Mouse (Mus musculus) cerebellum, postnatal 4 days (tissue): ENCODE measurements around the gene Atp6ap1.

ENCODE experiments used
- DNase-seq, 2 experiments: peaks; one replicate each; pipeline ENCODE4 v3.0.0; 2022; ENCODE audit warnings: low spot score in 2 of 2, mixed read lengths in 1 of 2

The Atp6ap1 gene

DNA sequence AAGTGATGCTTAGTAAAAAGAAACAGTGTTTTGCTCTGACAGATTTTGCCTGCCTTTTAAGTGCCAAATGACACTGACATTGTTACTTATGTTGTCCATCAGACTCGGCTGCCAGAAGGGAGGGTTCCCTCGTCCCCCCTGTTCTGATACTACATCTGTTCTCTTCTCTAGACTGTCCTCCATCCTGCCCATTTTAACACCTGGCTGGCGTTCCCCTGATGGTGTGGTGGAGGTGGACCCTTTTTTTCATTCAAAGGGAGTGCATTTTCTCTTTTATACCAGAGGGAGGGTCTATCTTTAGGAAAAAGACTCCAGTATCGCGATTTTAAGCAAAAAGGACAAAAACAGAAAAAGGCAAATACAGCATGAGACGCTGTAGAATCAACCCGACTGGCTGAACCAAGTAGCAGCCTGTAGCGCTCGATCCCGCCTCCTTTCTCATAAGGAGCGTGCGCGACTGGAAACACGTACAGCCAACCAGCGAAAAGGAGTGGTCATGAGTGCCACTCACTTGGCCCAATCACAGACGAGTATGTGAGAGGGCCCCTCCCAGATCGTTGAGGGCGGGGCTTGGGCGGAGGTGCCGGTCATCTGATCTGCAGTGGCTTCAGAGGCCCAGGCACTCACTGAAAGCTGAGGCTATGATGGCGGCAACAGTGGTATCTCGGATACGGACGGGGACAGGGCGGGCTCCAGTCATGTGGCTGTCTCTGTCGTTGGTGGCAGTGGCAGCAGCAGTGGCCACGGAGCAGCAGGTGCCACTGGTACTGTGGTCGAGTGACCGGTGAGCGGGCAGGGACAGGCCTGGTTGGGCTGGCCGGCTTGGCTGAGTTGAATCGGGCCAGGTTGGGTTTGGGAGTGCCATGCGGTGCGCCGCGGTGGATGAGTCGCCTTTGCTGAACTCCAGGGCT is at the start of gene Atp6ap1:
Gene Atp6ap1 (plus strand): TSS at position 560 of the 911 bp plus-strand sequence.
- DNase-seq: peak; percentile 78 to 91

DNA sequence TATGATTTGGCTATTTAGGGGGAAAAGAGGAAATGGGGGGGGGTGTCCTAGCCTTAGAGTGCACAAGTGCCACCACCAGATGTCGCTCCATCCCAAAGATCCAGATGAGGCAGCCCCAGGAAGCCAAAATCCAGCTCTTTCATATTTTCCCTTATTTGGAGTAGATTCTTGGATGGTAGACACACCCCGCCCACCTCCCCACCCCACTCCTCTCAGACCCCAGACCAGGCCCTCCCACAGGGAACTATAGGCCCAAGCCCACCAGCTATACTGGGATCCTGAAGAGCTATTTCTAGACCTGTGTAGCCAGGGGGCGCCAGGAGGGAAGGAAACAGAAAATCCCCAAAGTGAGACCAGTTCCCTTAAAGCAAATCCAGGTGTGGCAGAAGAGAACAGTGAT is 48.2 kb upstream of the Atp6ap1 start:
- peak in 1 of 2 experiments; percentile 63 for DNase-seq

DNA sequence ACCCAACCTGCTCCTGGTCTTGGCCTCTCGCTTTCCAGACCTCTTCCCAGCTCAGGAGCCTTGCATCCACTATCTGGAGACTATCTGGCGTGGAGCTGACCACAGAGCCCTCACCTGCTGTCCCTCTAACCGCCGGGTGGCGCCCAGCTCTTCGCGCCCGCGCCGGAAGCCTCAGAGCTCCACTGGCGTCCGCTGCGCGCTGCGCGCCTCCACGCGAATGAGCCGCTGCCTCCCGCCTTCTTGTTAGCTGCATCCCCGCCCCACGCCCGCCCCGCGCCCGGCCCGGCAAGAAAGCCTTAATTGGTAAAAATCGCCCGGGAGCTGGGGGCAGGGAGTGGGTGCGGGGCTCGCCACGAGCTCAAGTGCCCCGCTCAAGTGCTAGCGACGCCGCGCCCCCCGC is 47.3 kb upstream of the Atp6ap1 start, which contains the start of gene Flna:
Gene Flna (minus strand): TSS at position 206 of the 400 bp plus-strand sequence.
- DNase-seq: peak in 1 of 2 experiments; percentile 63

DNA sequence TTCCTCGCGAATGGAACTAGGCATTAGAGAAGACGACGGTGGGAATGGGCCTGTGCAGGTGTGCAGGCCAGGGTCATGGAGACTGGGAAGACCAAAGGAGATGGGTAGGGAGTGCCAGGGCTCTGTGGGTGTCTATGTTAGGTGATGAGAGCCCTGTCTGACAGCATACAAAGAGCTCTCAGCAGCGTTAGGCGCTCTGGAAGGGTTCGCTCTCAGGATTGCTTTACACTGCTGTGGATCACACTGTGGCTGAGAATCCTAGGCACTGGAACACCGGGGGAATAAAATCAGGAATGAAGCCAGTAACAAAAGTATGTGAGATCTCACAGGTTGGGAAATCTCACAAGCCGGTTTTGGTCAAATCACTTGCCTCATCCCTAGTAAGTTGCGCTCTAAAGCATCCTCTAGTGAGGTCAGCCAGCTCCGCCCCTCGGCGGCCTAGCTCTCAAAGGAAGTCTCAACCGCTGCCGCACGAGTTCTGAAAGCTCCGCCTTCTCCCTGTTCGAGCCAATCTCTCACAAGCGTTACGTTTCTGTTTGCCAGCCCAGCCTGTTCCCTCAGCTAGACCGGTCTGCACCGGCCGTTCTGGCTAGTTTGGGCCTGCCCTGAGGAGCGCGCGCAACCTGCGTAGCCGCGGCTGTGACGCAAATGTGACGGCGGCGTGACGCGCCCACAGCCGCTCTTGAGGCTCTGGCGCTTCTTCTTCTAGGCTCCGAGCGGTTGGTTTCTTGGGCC is 42.6 kb upstream of the Atp6ap1 start, which contains the start of gene Emd:
Gene Emd (plus strand): TSS at position 535 of the 735 bp plus-strand sequence.
- DNase-seq: peak; percentile 53 to 80

- no peak for DNase-seq
These were observed 41.9 kb upstream of the Atp6ap1 start for GRCm38 (mm10) chrX:74254888-74255565.

GRCm38 (mm10) chrX:74257746-74258145 is 39.2 kb upstream of the Atp6ap1 start:
- DNase-seq: no peak

- no peak for DNase-seq
These were observed 27.2 kb upstream of the Atp6ap1 start for GRCm38 (mm10) chrX:74269736-74270061.

DNA sequence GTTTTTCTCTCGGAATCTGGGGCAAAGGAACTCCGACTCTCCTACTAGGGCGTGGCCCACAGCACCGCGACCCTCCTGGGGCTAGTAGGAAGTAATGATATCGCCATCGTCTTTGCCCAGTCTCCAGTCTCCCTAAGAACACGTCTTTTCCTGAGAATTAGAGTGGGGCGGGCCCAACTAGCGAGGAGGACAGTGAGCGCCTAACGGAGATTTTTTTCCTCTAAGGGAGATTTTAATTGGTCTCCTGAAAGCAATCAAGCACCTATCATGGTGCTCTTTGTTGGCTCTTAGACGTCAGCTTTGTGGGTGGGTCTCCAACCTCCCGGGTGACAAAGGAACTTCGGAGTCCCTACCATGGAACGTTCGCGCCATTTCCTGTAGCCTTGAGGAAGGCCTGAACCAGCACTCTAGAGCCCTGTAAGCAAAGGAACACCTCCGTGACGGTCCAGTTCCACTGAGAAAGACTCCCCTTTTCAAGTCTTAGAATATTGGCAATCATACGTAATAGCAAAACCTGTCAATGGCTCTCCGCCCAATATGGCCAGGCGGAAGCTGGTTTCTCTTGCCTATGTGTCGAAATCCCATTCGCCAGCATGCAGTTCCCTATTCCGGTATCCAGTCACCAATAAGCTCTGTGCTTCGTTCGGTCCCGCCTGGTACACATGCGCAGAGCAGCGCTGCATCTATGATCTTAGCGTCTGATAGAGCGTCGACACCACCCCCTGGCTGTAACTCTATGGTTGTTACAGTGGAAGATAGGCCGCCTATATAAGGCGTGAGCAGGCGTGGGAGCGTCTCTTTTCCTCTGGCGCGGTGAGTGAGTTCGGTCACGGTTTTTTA is 26.6 kb upstream of the Atp6ap1 start, which contains the start of gene Rpl10:
Gene Rpl10 (plus strand): TSS at position 751 of the 840 bp plus-strand sequence.
- peak; percentile 57 to 80 for DNase-seq

- DNase-seq: no peak
These were observed 25.9 kb upstream of the Atp6ap1 start for GRCm38 (mm10) chrX:74270902-74271551.

DNA sequence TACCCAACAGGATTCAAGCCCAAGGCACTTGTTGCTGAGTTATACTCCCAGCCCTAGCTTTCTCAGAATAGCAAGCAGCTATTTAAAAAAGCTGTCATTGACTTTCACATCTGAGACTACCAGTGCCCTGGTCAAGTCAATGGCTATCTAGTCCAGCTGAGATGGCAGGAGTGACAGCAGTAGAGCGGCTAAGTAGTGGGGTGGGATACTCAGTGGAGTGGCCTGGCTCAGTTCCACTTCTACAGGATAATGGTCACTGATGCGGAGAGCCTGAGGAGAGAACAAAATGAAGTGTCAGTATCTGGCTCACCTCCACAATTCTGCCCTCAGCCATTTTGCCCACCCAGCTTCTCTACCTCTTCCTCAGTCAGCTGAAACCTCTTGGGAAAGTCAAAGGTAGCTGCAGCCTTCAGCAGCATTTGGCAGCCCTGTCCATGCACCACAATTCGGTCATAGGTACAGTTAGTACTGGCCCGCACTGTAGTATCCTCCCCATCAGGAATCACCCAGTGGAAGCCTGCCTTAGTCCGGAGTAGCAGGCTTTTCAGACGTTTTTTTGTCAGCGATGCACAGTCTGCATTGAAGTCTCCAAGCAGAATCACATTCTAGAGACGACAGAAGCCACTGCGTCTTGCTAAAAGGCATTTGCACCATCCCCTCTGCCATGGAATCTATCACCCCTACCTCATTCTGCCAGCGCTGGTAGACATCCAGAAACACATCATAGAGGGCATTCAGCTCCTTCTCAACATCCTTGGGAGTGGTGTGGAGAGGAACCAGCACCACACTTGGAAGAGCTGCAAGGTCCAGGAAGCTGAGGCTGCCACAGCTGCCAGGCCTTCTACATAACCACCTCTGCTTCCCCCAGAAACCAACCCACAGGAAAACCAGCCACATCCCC is 23.2 kb upstream of the Atp6ap1 start:
- no peak for DNase-seq

- DNase-seq: no peak
These were observed 19.0 kb upstream of the Atp6ap1 start for GRCm38 (mm10) chrX:74277916-74278315.

GRCm38 (mm10) chrX:74281041-74281731 is 15.7 kb upstream of the Atp6ap1 start:
- no peak for DNase-seq

DNA sequence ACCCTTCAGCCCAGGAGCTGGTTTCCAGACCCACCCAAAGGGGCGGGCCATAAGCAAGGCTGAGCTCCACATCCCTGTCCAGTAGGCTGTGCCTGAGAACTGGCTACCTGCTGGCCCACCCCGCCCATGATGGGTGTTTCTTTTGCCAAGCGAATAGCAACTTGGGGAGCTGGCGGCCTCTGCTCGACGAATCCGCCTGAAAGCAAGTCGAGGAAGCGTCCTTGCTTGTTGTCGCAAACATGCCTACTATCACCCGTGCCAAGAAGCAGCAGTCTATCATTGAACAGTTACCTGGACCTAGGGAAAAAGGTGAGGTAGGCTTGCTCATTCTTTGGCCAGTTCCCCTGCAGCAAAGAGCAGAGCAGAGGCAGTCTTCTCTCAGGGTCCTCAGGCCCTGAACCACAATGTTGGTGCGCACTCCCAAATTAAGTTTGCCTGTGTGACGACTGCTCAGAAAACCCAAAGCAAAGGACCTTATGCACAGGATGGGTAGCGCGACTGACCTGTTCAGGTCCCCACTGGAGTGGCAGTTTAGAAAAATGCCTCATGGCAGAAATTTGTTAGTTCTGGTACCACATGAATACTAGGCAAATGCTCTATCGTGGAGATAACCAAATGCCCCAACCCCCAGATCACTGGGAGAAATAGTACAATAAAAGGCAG is 15.0 kb upstream of the Atp6ap1 start, which contains the start of the genes Taz and Dnase1l1:
Gene Taz (plus strand): TSS at position 181 of the 663 bp plus-strand sequence.
Gene Dnase1l1 (minus strand): TSS at position 606 of the 663 bp plus-strand sequence.
- DNase-seq: peak in 1 of 2 experiments; percentile 31

GRCm38 (mm10) chrX:74282395-74283091 is 14.4 kb upstream of the Atp6ap1 start:
- DNase-seq: peak; percentile 40 to 80

DNA sequence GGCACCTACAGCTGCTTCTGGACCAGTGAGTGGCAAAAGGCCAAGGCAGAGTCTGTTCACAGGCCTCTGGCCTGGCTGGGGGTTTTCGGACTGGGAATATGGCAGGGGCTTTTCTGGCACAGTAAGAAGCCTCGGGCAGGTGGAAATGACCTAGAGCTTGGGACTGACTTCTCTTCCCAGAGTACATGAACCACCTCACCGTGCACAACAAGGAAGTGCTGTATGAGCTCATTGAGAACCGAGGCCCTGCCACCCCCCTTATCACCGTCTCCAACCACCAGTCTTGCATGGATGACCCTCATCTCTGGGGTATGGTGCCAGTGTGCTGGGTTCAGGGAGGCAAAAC is 13.8 kb upstream of the Atp6ap1 start:
- DNase-seq: no peak

GRCm38 (mm10) chrX:74293431-74293830 is 3.5 kb upstream of the Atp6ap1 start:
- DNase-seq: no peak

- DNase-seq: no peak
These were observed 1.5 kb downstream of the Atp6ap1 start for GRCm38 (mm10) chrX:74298348-74298747.

DNA sequence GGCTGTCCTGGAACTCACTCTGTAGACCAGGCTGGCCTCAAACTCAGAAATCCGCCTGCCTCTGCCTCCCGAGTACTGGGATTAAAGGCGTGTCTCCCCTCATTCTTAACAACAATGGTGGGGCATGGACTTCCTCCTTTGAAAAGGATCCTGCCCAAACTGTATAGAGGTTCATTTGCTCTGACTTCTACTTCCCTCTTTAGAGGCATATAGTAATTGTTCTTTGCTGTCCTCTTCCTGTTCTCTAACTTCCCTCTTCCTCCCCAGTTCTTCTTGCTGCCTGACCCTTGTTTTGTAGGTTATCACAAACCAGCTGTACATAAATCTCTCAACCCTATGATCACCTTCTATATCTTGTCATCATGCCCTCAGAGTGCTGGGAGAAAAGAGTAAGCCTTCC is 2.8 kb downstream of the Atp6ap1 start:
- DNase-seq: no peak
